Mouse (Mus musculus) hindbrain, embryonic 11.5 days (tissue): Measurements from ENCODE around the gene Olfr136. TPM values are rescaled to one million over a fixed set of nuclear protein-coding genes. Genes with fewer than 3 reads are reported as not detected.

ENCODE experiments used
- ATAC-seq: fragments of 200-750 bp; cut with Nextera tagmentation; 2 replicates; pipeline ENCODE4 v1.8.0; 2017; ENCODE audit warnings: mild to moderate bottlenecking, moderate TSS enrichment, moderate library complexity; ENCODE audit not compliant: low FRiP score
- DNase-seq: peaks from one replicate; pipeline ENCODE4 v3.0.0-alpha.2; 2015; ENCODE audit warnings: low spot score
- H3K27ac ChIP-seq: fragments of 300-500 bp; sonication (generic); 2 replicates; pipeline ENCODE4 v1.5.1; 2014; ENCODE audit warnings: mild to moderate bottlenecking, low read depth, low read length
- H3K27me3 ChIP-seq: fragments of 300-500 bp; sonication (generic); 2 replicates; pipeline ENCODE4 v1.6.1; 2014; ENCODE audit warnings: mild to moderate bottlenecking, low read length, moderate library complexity, mixed read lengths; ENCODE audit not compliant: control insufficient read depth, insufficient read depth
- H3K36me3 ChIP-seq: fragments of 300-500 bp; sonication (generic); 2 replicates; pipeline ENCODE4 v1.6.1; 2014; ENCODE audit warnings: mild to moderate bottlenecking, low read length, moderate library complexity, mixed read lengths; ENCODE audit not compliant: control insufficient read depth, insufficient read depth
- H3K4me1 ChIP-seq: fragments of 300-500 bp; sonication (generic); replicated peaks from 2 replicates; pipeline ENCODE4 v1.6.1; 2014; ENCODE audit warnings: low read length, mixed read lengths; ENCODE audit not compliant: control insufficient read depth, insufficient read depth
- H3K4me2 ChIP-seq: fragments of 300-500 bp; sonication (generic); replicated peaks from 2 replicates; pipeline ENCODE4 v1.6.1; 2014; ENCODE audit warnings: mild to moderate bottlenecking, low read depth, low read length
- H3K4me3 ChIP-seq: fragments of 300-500 bp; sonication (generic); 2 replicates; pipeline ENCODE4 v1.5.1; 2014; ENCODE audit warnings: low read depth, low read length
- H3K9ac ChIP-seq: fragments of 300-500 bp; sonication (generic); 2 replicates; pipeline ENCODE4 v1.6.1; 2014; ENCODE audit warnings: low read depth, low read length
- H3K9me3 ChIP-seq: fragments of 300-500 bp; sonication (generic); 2 replicates; pipeline ENCODE4 v1.6.1; 2016; ENCODE audit warnings: low read length; ENCODE audit not compliant: control insufficient read depth
- polyA plus RNA-seq: library from polyadenylated mRNA; unstranded; fragments of >200 nt; fragmentation: Nextera tagmentation; extraction: Ambion mirVana; gene quantifications from 2 replicates; pipeline ENCODE4 v1.2.1, GENCODE M21; 2014

Olfr136 gene
- polyA plus RNA-seq = not detected in 2 replicates

DNA sequence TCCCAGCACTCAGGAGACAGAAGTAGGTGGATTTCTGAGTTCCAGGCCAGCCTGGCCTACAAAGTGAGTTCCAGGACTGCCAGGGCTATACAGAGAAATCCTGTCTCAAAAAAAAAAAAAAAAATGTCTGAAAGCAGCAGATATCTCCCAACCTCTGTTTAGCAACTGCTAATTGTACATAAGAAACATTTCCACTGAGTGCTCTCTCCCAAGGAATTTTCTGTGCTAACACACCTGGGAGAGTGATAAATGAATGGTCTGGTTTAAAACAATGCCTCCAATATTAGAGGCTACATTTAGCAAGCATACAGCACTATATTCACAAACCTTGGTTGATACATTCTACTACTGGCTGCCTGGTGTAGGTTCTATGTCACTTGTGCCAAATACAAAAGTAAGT lies at the start of gene Olfr136:
Gene Olfr136 (plus strand): TSS at position 301 of the 400 bp plus-strand sequence.
- no peak for DNase-seq

GRCm38 (mm10) chr17:38307470-38307869 lies 22.2 kb upstream of the Olfr136 start, which contains the start of gene Olfr137:
TSS of gene Olfr137 (minus strand) at chr17:38307570.
- no peak within 1 kb of the TSS for H3K4me3 ChIP-seq
- no peak within 1 kb of the TSS for H3K4me2 ChIP-seq
- no peak for ATAC-seq
- H3K27me3 ChIP-seq = no peaks in the 10 kb centered on the region
- no peak within 1 kb of the TSS for H3K9ac ChIP-seq
- no peak within 1 kb of the TSS for H3K27ac ChIP-seq
- no peak for DNase-seq
- no peaks in the 10 kb centered on the region for H3K9me3 ChIP-seq
- no peaks in the 10 kb centered on the region for H3K4me1 ChIP-seq
- H3K36me3 ChIP-seq = no peaks in the 10 kb centered on the region

More for the DNA sequence above, at the start of gene Olfr136:
- H3K27ac ChIP-seq = no peak within 1 kb of the TSS
- no peak within 1 kb of the TSS for H3K9ac ChIP-seq
- H3K9me3 ChIP-seq = no peaks in the 10 kb centered on the region
- no peaks in the 10 kb centered on the region for H3K4me1 ChIP-seq
- no peaks in the 10 kb centered on the region for H3K36me3 ChIP-seq
- no peak for ATAC-seq
- H3K4me2 ChIP-seq = no peak within 1 kb of the TSS
- H3K4me3 ChIP-seq = no peak within 1 kb of the TSS
- H3K27me3 ChIP-seq = no peaks in the 10 kb centered on the region

Other genes with a start within 250 kb of the Olfr136 start
- not detected in 2 replicates for gene Olfr131, start 241.1 kb upstream of the Olfr136 start, polyA plus RNA-seq
- not detected in 2 replicates for gene Olfr132, start 195.3 kb upstream of the Olfr136 start, polyA plus RNA-seq
- gene Olfr133, start 184.6 kb upstream of the Olfr136 start, polyA plus RNA-seq = not detected in 2 replicates
- not detected in 2 replicates for gene Olfr134, start 158.4 kb upstream of the Olfr136 start, polyA plus RNA-seq
- not detected in 2 replicates for gene Olfr135, start 125.5 kb upstream of the Olfr136 start, polyA plus RNA-seq
- gene Olfr138, start 68.8 kb upstream of the Olfr136 start, polyA plus RNA-seq = not detected in 2 replicates
- not detected in 2 replicates for gene Olfr137, start 22.3 kb upstream of the Olfr136 start, polyA plus RNA-seq
- gene Esp36, start 90.4 kb downstream of the Olfr136 start, polyA plus RNA-seq = not detected in 2 replicates
- not detected in 2 replicates for gene Esp34, start 224.4 kb downstream of the Olfr136 start, polyA plus RNA-seq